Mouse (Mus musculus): ENCODE measurements around the gene Zfp526. TPM values are rescaled to one million over a fixed set of nuclear protein-coding genes. Genes with fewer than 3 reads are reported as not detected.
A peak's percentile ranks its signal among the peaks of the same experiment; 100 is the strongest.
"Not testable (repeated sequence)": the region's sequence is repeated elsewhere in the genome, so short reads cannot be mapped to it uniquely, and the experiment has no call there.

The Zfp526 gene
- polyA plus RNA-seq, 1 experiment, result 6.5 TPM

DNA sequence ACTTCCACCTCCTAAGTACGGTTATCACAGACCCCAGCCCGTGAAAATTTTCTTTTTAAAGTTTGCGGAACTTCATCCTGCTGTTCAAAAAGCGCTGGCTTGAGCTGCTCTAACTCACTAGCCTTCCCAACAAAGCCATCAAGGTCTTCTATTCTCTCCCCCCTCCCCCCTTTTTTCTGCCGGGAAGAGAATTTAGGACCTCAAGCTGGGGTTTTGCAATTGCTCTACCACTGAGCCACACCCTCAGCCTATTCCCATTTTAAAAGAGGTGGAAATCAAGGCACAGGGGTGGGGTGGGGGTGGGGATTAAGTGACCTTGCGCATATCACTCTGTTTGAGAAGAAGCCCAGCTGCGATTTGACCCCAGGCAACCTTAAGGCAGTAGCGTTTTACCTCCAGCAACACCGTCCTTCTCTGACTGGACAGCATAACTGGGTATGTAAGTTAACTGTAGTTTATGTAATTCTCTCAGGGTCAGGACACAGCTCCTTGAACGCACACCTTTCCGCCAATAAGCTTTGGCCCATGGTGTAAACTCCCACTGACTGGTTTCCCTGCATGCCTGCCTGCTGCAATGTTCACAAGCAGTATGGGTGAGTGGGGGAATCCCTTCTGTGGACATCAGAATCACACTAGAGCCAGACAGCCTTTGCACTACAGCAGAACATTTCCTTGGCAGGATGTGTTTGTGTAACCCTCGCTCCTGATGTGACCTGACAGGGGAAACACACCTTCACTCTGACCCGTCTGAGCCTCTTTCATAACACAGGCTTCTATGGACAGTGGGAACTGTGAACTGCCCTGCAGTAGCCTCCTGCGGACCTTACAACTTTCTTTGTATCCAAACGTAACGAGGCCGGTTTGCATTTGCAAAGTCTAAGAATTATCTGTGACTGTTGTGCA is 43.0 kb downstream of the Zfp526 start:
- H3K27ac ChIP-seq (ENCODE audit: insufficient read depth, low read length), result peak overlapping the region; percentile 96
- H3K4me3 ChIP-seq (ENCODE audit: low read depth, low read length), result peak overlapping the region; percentile 56
- TF ChIP-seq EP300 (IDR thresholded peaks at IDR 0.05; ENCODE audit: insufficient read depth, low read depth, low read length) (peak; percentile 96), CTCF (IDR thresholded peaks at IDR 0.05; ENCODE audit: low read depth, low read length) (no peak)

GRCm38 (mm10) chr7:25265743-25266142 is 44.5 kb downstream of the Zfp526 start:
- H3K27ac ChIP-seq (ENCODE audit: insufficient read depth, low read length); H3K27me3 ChIP-seq (ENCODE audit: control insufficient read depth, insufficient read depth, low read length, poor library complexity, severe bottlenecking); H3K9me3 ChIP-seq (replicated peaks; ENCODE audit: control insufficient read depth, insufficient read depth, low read length, poor library complexity, severe bottlenecking); H3K9ac ChIP-seq (ENCODE audit: low read depth, poor library complexity, severe bottlenecking); H3K36me3 ChIP-seq (ENCODE audit: control insufficient read depth, insufficient read depth, low read length, poor library complexity, severe bottlenecking); H3K4me3 ChIP-seq (ENCODE audit: low read depth, low read length); H3K4me1 ChIP-seq (ENCODE audit: control insufficient read depth, insufficient read depth, low read length): not testable (repeated sequence)

More for the DNA sequence above, 43.0 kb downstream of the Zfp526 start:
- Histone ChIP-seq H3K9ac (ENCODE audit: low read depth, poor library complexity, severe bottlenecking) (peak overlapping the region; percentile 46), H3K4me1 (ENCODE audit: control insufficient read depth, insufficient read depth, low read length) (peaks cover 5% of the 10 kb centered on the region), H3K27me3 (ENCODE audit: control insufficient read depth, insufficient read depth, low read length, poor library complexity, severe bottlenecking) (no peaks in the 10 kb centered on the region), H3K36me3 (ENCODE audit: control insufficient read depth, insufficient read depth, low read length, poor library complexity, severe bottlenecking) (no peaks in the 10 kb centered on the region), H3K9me3 (replicated peaks; ENCODE audit: control insufficient read depth, insufficient read depth, low read length, poor library complexity, severe bottlenecking) (no peaks in the 10 kb centered on the region)

DNA sequence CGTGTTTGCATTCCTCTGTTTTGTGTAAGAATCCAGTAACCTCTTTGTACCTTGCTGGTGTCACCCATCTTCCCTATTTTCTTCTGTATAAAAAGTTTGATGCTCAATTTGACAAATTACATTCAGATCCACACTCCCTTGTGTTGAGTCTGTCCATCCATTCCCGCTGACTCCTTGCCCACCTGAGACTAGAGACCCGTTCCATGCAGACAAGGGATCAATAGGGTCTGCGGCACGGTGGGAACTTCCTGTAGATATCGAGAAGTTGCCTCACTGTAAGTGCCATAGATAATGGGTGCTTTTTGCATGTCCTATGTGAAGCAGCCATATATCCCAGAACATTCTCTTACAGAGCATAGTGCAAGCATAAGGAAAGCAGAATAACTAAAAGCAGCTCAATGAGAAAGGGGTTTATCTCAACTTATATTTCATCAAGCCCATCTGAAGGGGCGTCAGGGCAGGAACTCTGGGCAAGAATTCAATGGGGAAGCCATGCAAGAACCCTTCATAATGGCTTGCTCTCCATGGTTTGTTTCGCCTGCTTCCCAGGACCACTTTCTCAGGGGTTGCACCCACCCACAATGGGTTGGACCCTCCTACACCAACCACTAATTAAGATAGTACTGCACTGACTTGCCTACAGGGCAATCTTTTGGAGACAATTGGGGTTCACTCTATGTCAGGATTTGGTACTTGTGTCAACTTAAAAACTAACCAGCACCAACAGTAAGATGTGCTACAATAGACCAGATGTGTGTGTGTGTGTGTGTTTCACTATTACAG is 45.1 kb downstream of the Zfp526 start:
- TF ChIP-seq EP300 (IDR thresholded peaks at IDR 0.05; ENCODE audit: insufficient read depth, low read depth, low read length) (no peak), POLR2A (IDR thresholded peaks at IDR 0.05; ENCODE audit: insufficient read depth, low read length) (no peak), CTCF (IDR thresholded peaks at IDR 0.05; ENCODE audit: low read depth, low read length) (no peak)
- no peaks in the 10 kb centered on the region for H3K36me3 ChIP-seq (ENCODE audit: control insufficient read depth, insufficient read depth, low read length, poor library complexity, severe bottlenecking)
- H3K4me1 ChIP-seq (ENCODE audit: control insufficient read depth, insufficient read depth, low read length), result peaks cover 5% of the 10 kb centered on the region
- peak overlapping the region; percentile 75 for H3K9ac ChIP-seq (ENCODE audit: low read depth, poor library complexity, severe bottlenecking)
- H3K4me3 ChIP-seq (ENCODE audit: low read depth, low read length), result no peak overlapping the region
- peak overlapping the region; percentile 70; the same call in 1 of the 2 replicates for H3K27ac ChIP-seq (ENCODE audit: insufficient read depth, low read length)
- H3K27me3 ChIP-seq (ENCODE audit: control insufficient read depth, insufficient read depth, low read length, poor library complexity, severe bottlenecking), result no peaks in the 10 kb centered on the region
- no peaks in the 10 kb centered on the region for H3K9me3 ChIP-seq (replicated peaks; ENCODE audit: control insufficient read depth, insufficient read depth, low read length, poor library complexity, severe bottlenecking)

DNA sequence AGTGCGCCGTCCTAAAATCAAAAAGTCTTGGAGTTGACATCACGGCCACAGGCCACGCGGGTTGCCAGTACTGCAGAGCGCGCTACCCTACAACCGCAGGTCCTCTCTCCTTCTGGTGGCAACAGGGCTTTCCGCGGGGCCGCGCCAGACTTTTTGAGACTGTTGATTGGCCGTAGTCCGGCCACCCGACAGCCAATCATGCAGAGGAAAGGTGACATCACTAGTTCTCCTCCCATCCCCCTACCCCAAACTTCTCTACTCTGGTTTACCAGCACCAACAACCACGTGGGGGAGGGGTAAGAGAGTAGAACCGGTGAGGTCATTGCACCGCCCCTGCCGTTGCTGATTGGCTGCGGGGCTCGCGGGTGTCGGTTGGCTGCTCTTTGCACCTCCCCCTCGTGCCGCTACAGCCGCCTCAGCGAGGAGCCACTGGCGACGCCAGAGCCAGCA is 46.1 kb downstream of the Zfp526 start, which contains the start of gene Cic:
TSS of gene Cic (plus strand) at position 404 of the 450 bp plus-strand sequence.
- TF ChIP-seq CTCF (IDR thresholded peaks at IDR 0.05; ENCODE audit: low read depth, low read length) (no peak), EP300 (IDR thresholded peaks at IDR 0.05; ENCODE audit: insufficient read depth, low read depth, low read length) (0 out of 2 replicates have a peak, but pooled peaks have one; percentile 18), POLR2A (IDR thresholded peaks at IDR 0.05; ENCODE audit: insufficient read depth, low read length) (peak; percentile 97)
- H3K36me3 ChIP-seq (ENCODE audit: control insufficient read depth, insufficient read depth, low read length, poor library complexity, severe bottlenecking), result no peaks in the 10 kb centered on the region
- H3K27ac ChIP-seq (ENCODE audit: insufficient read depth, low read length), result peak within 1 kb of the TSS; percentile 70
- H3K4me3 ChIP-seq (ENCODE audit: low read depth, low read length), result peak within 1 kb of the TSS; percentile 78
- H3K27me3 ChIP-seq (ENCODE audit: control insufficient read depth, insufficient read depth, low read length, poor library complexity, severe bottlenecking), result no peaks in the 10 kb centered on the region
- peaks cover 4% of the 10 kb centered on the region for H3K4me1 ChIP-seq (ENCODE audit: control insufficient read depth, insufficient read depth, low read length)
- H3K9me3 ChIP-seq (replicated peaks; ENCODE audit: control insufficient read depth, insufficient read depth, low read length, poor library complexity, severe bottlenecking), result no peaks in the 10 kb centered on the region
- peak within 1 kb of the TSS; percentile 86 for H3K9ac ChIP-seq (ENCODE audit: low read depth, poor library complexity, severe bottlenecking)

DNA sequence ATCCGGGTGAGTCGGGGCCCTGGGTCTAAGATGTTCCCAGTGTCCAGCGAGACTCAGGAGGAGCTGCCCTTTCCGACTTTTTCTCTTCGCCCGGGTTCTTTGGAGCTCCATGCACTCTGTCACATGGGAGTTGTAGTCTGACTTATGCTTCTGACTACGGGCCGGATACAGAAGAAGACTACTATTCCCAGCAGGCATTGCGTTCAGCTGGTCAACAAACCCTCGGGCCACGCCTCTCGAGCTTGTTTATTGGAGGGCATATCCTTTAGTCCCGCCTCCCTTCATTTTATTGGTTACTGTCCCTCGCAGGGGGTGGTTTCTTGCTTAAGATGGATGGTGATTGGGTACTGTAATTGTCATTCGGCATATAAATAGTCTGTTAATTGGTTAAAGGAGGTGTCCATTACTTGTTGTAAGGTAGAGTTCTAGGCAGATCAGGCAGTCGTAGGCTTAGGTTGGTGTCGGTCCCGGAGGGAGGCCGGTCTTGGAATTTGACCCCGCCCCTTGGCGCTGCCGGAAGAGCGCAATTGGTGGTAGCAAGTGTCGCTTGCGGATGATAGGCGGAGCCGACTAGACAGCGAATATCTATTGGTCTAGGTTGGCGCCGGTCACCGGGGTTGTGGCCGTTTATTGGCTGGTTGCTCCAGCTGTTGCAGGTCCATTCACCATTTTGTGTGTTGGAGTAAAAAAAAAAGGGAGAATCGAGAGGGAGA is 46.7 kb downstream of the Zfp526 start:
- H3K4me3 ChIP-seq (ENCODE audit: low read depth, low read length), result peak overlapping the region; percentile 78
- no peaks in the 10 kb centered on the region for H3K36me3 ChIP-seq (ENCODE audit: control insufficient read depth, insufficient read depth, low read length, poor library complexity, severe bottlenecking)
- H3K9ac ChIP-seq (ENCODE audit: low read depth, poor library complexity, severe bottlenecking), result peak overlapping the region; percentile 86
- peak overlapping the region; percentile 35 for H3K27ac ChIP-seq (ENCODE audit: insufficient read depth, low read length)
- no peaks in the 10 kb centered on the region for H3K27me3 ChIP-seq (ENCODE audit: control insufficient read depth, insufficient read depth, low read length, poor library complexity, severe bottlenecking)
- no peak for TF ChIP-seq CTCF (IDR thresholded peaks at IDR 0.05; ENCODE audit: low read depth, low read length)
- no peak for TF ChIP-seq POLR2A (IDR thresholded peaks at IDR 0.05; ENCODE audit: insufficient read depth, low read length)
- no peak for TF ChIP-seq EP300 (IDR thresholded peaks at IDR 0.05; ENCODE audit: insufficient read depth, low read depth, low read length)
- peaks cover 4% of the 10 kb centered on the region for H3K4me1 ChIP-seq (ENCODE audit: control insufficient read depth, insufficient read depth, low read length)
- H3K9me3 ChIP-seq (replicated peaks; ENCODE audit: control insufficient read depth, insufficient read depth, low read length, poor library complexity, severe bottlenecking), result no peaks in the 10 kb centered on the region

All from ES-Bruce4 (cell line).